In genomic region chr5:38061051-38061450, GRCm38 (mm10) we compare ENCODE assay signal across 14 mouse cellular contexts.
"Had no signal": no experiment of that assay in that cellular context is flagged by ENCODE, and none has a peak within 500 bp of the region (broad histone marks: within the 10 kb centered on the region; RNA-seq: fewer than 3 reads in every experiment).

No protein-coding gene starts in this region.

- H3K27ac ChIP-seq: kidney, embryonic 15.5 days; left cerebral cortex, adult 2 months; limb, embryonic 15.5 days; liver, embryonic 12.5 days; macrophage; midbrain, embryonic 13.5 days; neural tube, embryonic 15.5 days had no signal

- H3K27me3 ChIP-seq: kidney, embryonic 15.5 days; limb, embryonic 15.5 days; liver, embryonic 12.5 days; midbrain, embryonic 13.5 days; neural tube, embryonic 15.5 days had no signal

- H3K4me1 ChIP-seq: liver, embryonic 12.5 days had no signal

- H3K36me3 ChIP-seq: kidney, embryonic 15.5 days; liver, embryonic 12.5 days; midbrain, embryonic 13.5 days; neural tube, embryonic 15.5 days had no signal

- H3K4me3 ChIP-seq: kidney, embryonic 15.5 days; left cerebral cortex, adult 2 months; limb, embryonic 15.5 days; liver, embryonic 12.5 days; midbrain, embryonic 13.5 days; myocyte; neural tube, embryonic 15.5 days had no signal

- DNase-seq: kidney, adult 2 months; kidney, postnatal 14 days; lung, embryonic 14.5 days; lung, postnatal 14 days; right cerebral cortex, postnatal 14 days; thymus, postnatal 36 days had no signal

- ATAC-seq: liver, embryonic 12.5 days; midbrain, embryonic 13.5 days had no signal

- H3K9ac ChIP-seq: kidney, embryonic 15.5 days; limb, embryonic 15.5 days; liver, embryonic 12.5 days; lung, embryonic 14.5 days; midbrain, embryonic 13.5 days; neural tube, embryonic 15.5 days had no signal

- H3K4me2 ChIP-seq: kidney, embryonic 15.5 days; limb, embryonic 15.5 days; liver, embryonic 12.5 days; lung, embryonic 14.5 days; midbrain, embryonic 13.5 days; neural tube, embryonic 15.5 days had no signal

- H3K9me3 ChIP-seq: kidney, embryonic 15.5 days; limb, embryonic 15.5 days; liver, embryonic 12.5 days; midbrain, embryonic 13.5 days; neural tube, embryonic 15.5 days had no signal
